ENCODE assay signal across 9 mouse cellular contexts in the genomic region with DNA sequence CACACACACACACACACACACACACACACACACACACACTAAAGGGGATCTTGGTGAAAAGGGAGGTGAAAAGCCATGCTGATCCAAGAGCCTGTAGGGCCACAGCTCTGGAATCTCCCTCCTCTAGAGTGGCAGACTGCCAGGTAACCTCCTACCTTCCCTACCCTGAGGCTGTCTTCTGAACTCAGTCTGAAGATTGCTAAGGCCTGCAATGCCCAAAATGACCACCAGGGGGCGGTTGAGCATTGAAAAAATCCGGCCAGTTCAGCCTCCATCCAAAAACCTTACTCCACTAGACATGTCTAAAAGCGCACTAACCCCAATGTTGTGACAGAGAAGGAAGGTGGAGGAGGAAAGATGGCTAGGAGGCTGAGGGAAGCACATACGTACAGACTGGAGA. TPM values are rescaled to one million over a fixed set of nuclear protein-coding genes. Genes with fewer than 3 reads are reported as not detected.
DNase-seq lines count a peak whose midpoint lies in the region; ATAC-seq and TF ChIP-seq lines count a peak whose summit lies in the region.
"Had no signal": no experiment of that assay in that cellular context is flagged by ENCODE, and none has a peak within 500 bp of the region (broad histone marks: within the 10 kb centered on the region; RNA-seq: fewer than 3 reads in every experiment).

No protein-coding gene starts in this region.

- H3K9ac ChIP-seq in ES-E14 (ENCODE audit: insufficient read depth, low read depth, low read length, poor library complexity, severe bottlenecking): peak overlapping the region; percentile 35; the same call in 1 of the 2 replicates
- H3K9ac ChIP-seq in lung, embryonic 16.5 days (ENCODE audit: low read length): peak overlapping the region; percentile 36; the same call in 1 of the 2 replicates

- peak overlapping the region; percentile 31 to 48; a peak in 3 of 4 replicates for H3K4me3 ChIP-seq in ES-E14 (ENCODE audit: insufficient read depth in 1 of 2, low read depth in 1 of 2, low read length in 2 of 2, poor library complexity in 1 of 2, severe bottlenecking in 1 of 2)
- H3K4me3 ChIP-seq in cerebellum, adult 2 months (replicated peaks; ENCODE audit: insufficient read depth, low read depth, low read length): peak overlapping the region; percentile 16
- H3K4me3 ChIP-seq in lung, embryonic 16.5 days (ENCODE audit: low read length): no peak overlapping the region

- peak; percentile 12 to 35; a peak in 3 of 4 replicates for ATAC-seq in hematopoietic stem cell, adult 5-6 weeks (replicated peaks in 1 of 2; ENCODE audit: insufficient read depth in 1 of 2, low FRiP score in 2 of 2, low TSS enrichment in 1 of 2, low read depth in 1 of 2, poor library complexity in 2 of 2, severe bottlenecking in 2 of 2)
- ATAC-seq in lung, embryonic 16.5 days (ENCODE audit: low read depth): peak; percentile 0; the same call in 1 of the 2 replicates

- H3K36me3 ChIP-seq in ES-E14 (ENCODE audit: control insufficient read depth, insufficient read depth, low read length, poor library complexity, severe bottlenecking): no peaks in the 10 kb centered on the region
- no peaks in the 10 kb centered on the region for H3K36me3 ChIP-seq in lung, embryonic 16.5 days (ENCODE audit: control insufficient read depth, insufficient read depth, low read length)

- 2% methylated on average over 4 of the region's 4 CpGs for WGBS in cerebellum, adult 2 months
- WGBS in lung, embryonic 16.5 days: 0% methylated on average over 4 of the region's 4 CpGs

- no peaks in the 10 kb centered on the region for H3K27me3 ChIP-seq in cerebellum, adult 2 months (ENCODE audit: control insufficient read depth, insufficient read depth, low read length)
- no peaks in the 10 kb centered on the region for H3K27me3 ChIP-seq in lung, embryonic 16.5 days (ENCODE audit: control insufficient read depth, insufficient read depth, low read depth, low read length)

- in situ Hi-C loops in ES-E14 (cut with MboI; ENCODE audit: low sequenced_read_pairs in 2 of 2, unreplicated experiment in 2 of 2): no loop called here

- H3K4me1 ChIP-seq in ES-E14 (ENCODE audit: control insufficient read depth in 2 of 2, insufficient read depth in 2 of 2, low read length in 2 of 2, poor library complexity in 1 of 2): peaks cover 23 to 43% of the 10 kb centered on the region in 2 experiments
- peaks cover 14% of the 10 kb centered on the region for H3K4me1 ChIP-seq in cerebellum, adult 2 months (ENCODE audit: control insufficient read depth, insufficient read depth, low read length)
- peaks cover 71% of the 10 kb centered on the region for H3K4me1 ChIP-seq in lung, embryonic 16.5 days (replicated peaks; ENCODE audit: control insufficient read depth, insufficient read depth, low read length)

- H3K4me2 ChIP-seq in lung, embryonic 16.5 days (ENCODE audit: low read depth, low read length): peak overlapping the region; percentile 32

- TF ChIP-seq POLR2A in cerebellum, adult 2 months (IDR thresholded peaks at IDR 0.05; ENCODE audit: borderline replicate concordance, insufficient read depth, low read length): peak; percentile 20; the same call in 1 of the 2 replicates

- peak; percentile 87 for TF ChIP-seq CTCF in cerebellum, adult 2 months (IDR thresholded peaks at IDR 0.05; ENCODE audit: borderline replicate concordance, insufficient read depth, low read depth, low read length)

- no peaks in the 10 kb centered on the region for H3K9me3 ChIP-seq in ES-E14 (ENCODE audit: control insufficient read depth, insufficient read depth, low read depth, low read length)
- H3K9me3 ChIP-seq in lung, embryonic 16.5 days (ENCODE audit: control insufficient read depth, low read length): no peaks in the 10 kb centered on the region

- peak; percentile 98 for DNase-seq in ES-E14 (ENCODE audit: low read depth, low spot score)
- DNase-seq in cerebellum, adult 2 months: peak; percentile 91 to 98
- peak; percentile 94 for DNase-seq in forelimb bud, embryonic 11.5 days (ENCODE audit: low read depth, low spot score)
- DNase-seq in layer of hippocampus, adult 9-11 months: peak; percentile 89
- peak; percentile 96 for DNase-seq in ovary, postnatal 14 days (ENCODE audit: low spot score)
- peak; percentile 89 to 95 for DNase-seq in thymus, postnatal 10 days (ENCODE audit: low spot score in 2 of 2)

- peak overlapping the region; percentile 98; the same call in 1 of the 2 replicates for H3K27ac ChIP-seq in ES-E14 (ENCODE audit: insufficient read depth, low read depth, low read length, poor library complexity, severe bottlenecking)
- H3K27ac ChIP-seq in cerebellum, adult 2 months (ENCODE audit: insufficient read depth, low read length): 0 out of 2 replicates have a peak overlapping the region, but pooled peaks have one; percentile 9
- H3K27ac ChIP-seq in lung, embryonic 16.5 days (ENCODE audit: low read length): peak overlapping the region; percentile 95
- H3K27ac ChIP-seq: macrophage had no signal

TF ChIP-seq in ES-E14, 5 proteins besides CTCF, POLR2A, EP300 and RAD21:
- TF ChIP-seq MAFK (IDR thresholded peaks at IDR 0.05; ENCODE audit: insufficient read depth, low read depth, low read length) (no peak), ZNF384 (IDR thresholded peaks at IDR 0.05; ENCODE audit: low read depth, low read length) (peak; percentile 65), ZC3H11A (IDR thresholded peaks at IDR 0.05; ENCODE audit: borderline replicate concordance, low read depth, low read length) (no peak)

RNA-seq across cellular contexts. Expression of a gene that starts 25.0 kb away (rescaled TPM):
- total RNA-seq in ES-E14 (2012; rRNA removed): 2,106 and 2,587 TPM in 2 replicates
- polyA plus RNA-seq in cerebellum, adult 2 months (2012; rRNA removed): 610 and 672 TPM in 2 replicates
- total RNA-seq in hematopoietic stem cell, adult 5-6 weeks (2017): 5,153 and 6,011 TPM in 2 replicates
- polyA plus RNA-seq in lung, embryonic 16.5 days (2015; fragmentation: Nextera tagmentation; extraction: Ambion mirVana): 2,358 and 2,609 TPM in 2 replicates

Comparison
In these comparisons a context has a peak if more than half of its experiments do, and no peak if none do; other contexts are left out.
1. H3K27ac ChIP-seq: peak in every context shown above with its lines; median percentile 98 in ES-E14; 95 in lung, embryonic 16.5 days; 9 in cerebellum, adult 2 months.